In the genomic region with DNA sequence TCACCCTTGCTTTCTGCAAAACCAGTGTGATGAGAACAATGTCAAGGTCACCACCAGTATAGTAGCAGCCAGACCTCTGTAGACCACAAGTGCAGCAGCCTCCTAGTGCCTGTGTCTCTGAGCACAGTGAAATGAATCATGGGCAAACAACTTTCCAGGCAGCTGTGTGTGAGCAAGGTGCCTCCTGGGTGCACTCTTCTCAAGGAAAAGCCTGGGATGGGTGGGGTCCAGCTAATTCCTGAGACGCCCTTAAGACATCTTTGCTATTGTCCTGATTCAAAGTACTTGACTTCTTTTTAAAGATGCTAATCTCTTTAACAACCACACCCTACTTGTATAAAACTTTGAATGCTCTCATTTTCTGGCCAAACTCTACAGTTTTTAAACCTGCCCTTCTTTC, we compare ENCODE assay signal across 13 mouse cellular contexts.
"Had no signal": no experiment of that assay in that cellular context is flagged by ENCODE, and none has a peak within 500 bp of the region (broad histone marks: within the 10 kb centered on the region; RNA-seq: fewer than 3 reads in every experiment).

No protein-coding gene starts in this region.

- H3K27me3 ChIP-seq: limb, embryonic 12.5 days; liver, embryonic 13.5 days; midbrain, embryonic 13.5 days had no signal

- H3K4me2 ChIP-seq: limb, embryonic 12.5 days; liver, embryonic 13.5 days; midbrain, embryonic 13.5 days had no signal

- H3K27ac ChIP-seq: layer of hippocampus, adult 2 months; limb, embryonic 12.5 days; liver, embryonic 13.5 days; midbrain, embryonic 13.5 days had no signal

- H3K4me3 ChIP-seq: layer of hippocampus, adult 2 months; limb, embryonic 12.5 days; liver, embryonic 13.5 days; midbrain, embryonic 13.5 days had no signal

- H3K4me1 ChIP-seq: liver, embryonic 13.5 days had no signal

- DNase-seq: kidney, postnatal 10 days; kidney, postnatal 4 days; liver; liver, embryonic 13.5 days; liver, postnatal 0 days; lung, postnatal 36 days; right cerebral cortex, postnatal 4 days; spleen, adult 18-20 months; thymus, adult 2 months; thymus, postnatal 25 days had no signal

- H3K36me3 ChIP-seq: limb, embryonic 12.5 days; liver, embryonic 13.5 days; midbrain, embryonic 13.5 days had no signal

- ATAC-seq: liver, postnatal 0 days; midbrain, embryonic 13.5 days had no signal

- H3K9ac ChIP-seq: limb, embryonic 12.5 days; liver, embryonic 13.5 days; liver, postnatal 0 days; midbrain, embryonic 13.5 days had no signal
